Mouse (Mus musculus): ENCODE results near the gene Nfatc3. TPM values are rescaled to one million over a fixed set of nuclear protein-coding genes. Genes with fewer than 3 reads are reported as not detected.

Gene Nfatc3
- polyA plus RNA-seq, 1 experiment = 78.3 TPM

GRCm38 (mm10) chr8:106165460-106165859, 106.8 kb downstream of the Nfatc3 start:
- Histone ChIP-seq H3K4me3 (ENCODE audit: low read depth, low read length) (no peak overlapping the region), H3K4me1 (ENCODE audit: control insufficient read depth, insufficient read depth, low read length) (peaks cover 2% of the 10 kb centered on the region), H3K9ac (ENCODE audit: low read depth, poor library complexity, severe bottlenecking) (no peak overlapping the region), H3K27ac (ENCODE audit: insufficient read depth, low read length) (no peak overlapping the region), H3K9me3 (replicated peaks; ENCODE audit: control insufficient read depth, insufficient read depth, low read length, poor library complexity, severe bottlenecking) (no peaks in the 10 kb centered on the region), H3K27me3 (ENCODE audit: control insufficient read depth, insufficient read depth, low read length, poor library complexity, severe bottlenecking) (0 out of 2 replicates have a peak, but pooled peaks cover 2% of the 10 kb centered on the region), H3K36me3 (ENCODE audit: control insufficient read depth, insufficient read depth, low read length, poor library complexity, severe bottlenecking) (peaks cover 14% of the 10 kb centered on the region; the same call in 1 of the 2 replicates)
- no peak for TF ChIP-seq EP300 (IDR thresholded peaks at IDR 0.05; ENCODE audit: insufficient read depth, low read depth, low read length)
- peak; percentile 77 for TF ChIP-seq CTCF (IDR thresholded peaks at IDR 0.05; ENCODE audit: low read depth, low read length)

- peak within 1 kb of the TSS; percentile 84 for H3K9ac ChIP-seq (ENCODE audit: low read depth, poor library complexity, severe bottlenecking)
- H3K4me3 ChIP-seq (ENCODE audit: low read depth, low read length) = peak within 1 kb of the TSS; percentile 86
- 0 out of 2 replicates have a peak, but pooled peaks cover 2% of the 10 kb centered on the region for H3K27me3 ChIP-seq (ENCODE audit: control insufficient read depth, insufficient read depth, low read length, poor library complexity, severe bottlenecking)
- H3K9me3 ChIP-seq (replicated peaks; ENCODE audit: control insufficient read depth, insufficient read depth, low read length, poor library complexity, severe bottlenecking) = no peaks in the 10 kb centered on the region
- TF ChIP-seq CTCF (IDR thresholded peaks at IDR 0.05; ENCODE audit: low read depth, low read length) (no peak), POLR2A (IDR thresholded peaks at IDR 0.05; ENCODE audit: insufficient read depth, low read length) (no peak), EP300 (IDR thresholded peaks at IDR 0.05; ENCODE audit: insufficient read depth, low read depth, low read length) (no peak)
- H3K27ac ChIP-seq (ENCODE audit: insufficient read depth, low read length) = 0 out of 2 replicates have a peak within 1 kb of the TSS, but pooled peaks have one; percentile 7
- peaks cover 8% of the 10 kb centered on the region; the same call in 1 of the 2 replicates for H3K36me3 ChIP-seq (ENCODE audit: control insufficient read depth, insufficient read depth, low read length, poor library complexity, severe bottlenecking)
- peaks cover 2% of the 10 kb centered on the region for H3K4me1 ChIP-seq (ENCODE audit: control insufficient read depth, insufficient read depth, low read length)
Observed at GRCm38 (mm10) chr8:106168356-106169016, 109.8 kb downstream of the Nfatc3 start, which contains the start of gene Slc7a6. Gene Slc7a6, plus strand, starts transcription at chr8:106168857.

GRCm38 (mm10) chr8:106169017-106169933, 110.6 kb downstream of the Nfatc3 start:
- Histone ChIP-seq H3K9ac (ENCODE audit: low read depth, poor library complexity, severe bottlenecking) (peak overlapping the region; percentile 84), H3K36me3 (ENCODE audit: control insufficient read depth, insufficient read depth, low read length, poor library complexity, severe bottlenecking) (no peaks in the 10 kb centered on the region; the same call in 1 of the 2 replicates), H3K4me1 (ENCODE audit: control insufficient read depth, insufficient read depth, low read length) (peaks cover 2% of the 10 kb centered on the region), H3K9me3 (replicated peaks; ENCODE audit: control insufficient read depth, insufficient read depth, low read length, poor library complexity, severe bottlenecking) (no peaks in the 10 kb centered on the region), H3K4me3 (ENCODE audit: low read depth, low read length) (peak overlapping the region; percentile 86), H3K27me3 (ENCODE audit: control insufficient read depth, insufficient read depth, low read length, poor library complexity, severe bottlenecking) (0 out of 2 replicates have a peak, but pooled peaks cover 2% of the 10 kb centered on the region), H3K27ac (ENCODE audit: insufficient read depth, low read length) (0 out of 2 replicates have a peak overlapping the region, but pooled peaks have one; percentile 7)
- TF ChIP-seq POLR2A (IDR thresholded peaks at IDR 0.05; ENCODE audit: insufficient read depth, low read length) (no peak), EP300 (IDR thresholded peaks at IDR 0.05; ENCODE audit: insufficient read depth, low read depth, low read length) (no peak), CTCF (IDR thresholded peaks at IDR 0.05; ENCODE audit: low read depth, low read length) (no peak)

DNA sequence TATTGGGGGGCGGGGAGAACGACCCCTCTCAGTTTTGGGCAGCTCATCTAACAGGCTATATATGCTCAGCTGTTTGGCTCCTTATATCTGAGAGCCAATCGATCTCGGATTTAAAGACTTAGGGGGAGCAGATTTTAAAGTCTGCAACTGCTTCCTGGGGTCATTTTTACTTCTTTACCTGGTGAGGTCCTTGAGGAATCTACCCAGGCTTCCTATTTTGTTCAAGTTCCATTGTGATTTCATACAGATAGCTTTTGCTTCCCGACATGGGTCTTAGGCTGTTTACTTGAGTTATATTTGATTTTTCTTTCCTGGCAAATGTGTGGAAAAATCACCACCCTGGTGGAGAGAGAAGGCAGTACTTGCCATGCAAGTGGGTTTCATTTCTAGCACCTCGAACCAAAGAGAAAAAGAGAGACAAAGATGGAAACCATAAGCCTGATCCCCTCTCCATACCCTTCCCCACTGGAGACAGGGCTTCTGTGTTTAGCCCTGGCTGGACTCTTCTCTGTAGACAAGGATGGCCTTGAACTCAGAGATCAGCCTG, 111.4 kb downstream of the Nfatc3 start:
- H3K9me3 ChIP-seq (replicated peaks; ENCODE audit: control insufficient read depth, insufficient read depth, low read length, poor library complexity, severe bottlenecking) = no peaks in the 10 kb centered on the region
- H3K9ac ChIP-seq (ENCODE audit: low read depth, poor library complexity, severe bottlenecking) = peak overlapping the region; percentile 84
- no peak overlapping the region for H3K27ac ChIP-seq (ENCODE audit: insufficient read depth, low read length)
- H3K27me3 ChIP-seq (ENCODE audit: control insufficient read depth, insufficient read depth, low read length, poor library complexity, severe bottlenecking) = 0 out of 2 replicates have a peak, but pooled peaks cover 2% of the 10 kb centered on the region
- 0 out of 2 replicates have a peak overlapping the region, but pooled peaks have one; percentile 20 for H3K4me3 ChIP-seq (ENCODE audit: low read depth, low read length)
- H3K36me3 ChIP-seq (ENCODE audit: control insufficient read depth, insufficient read depth, low read length, poor library complexity, severe bottlenecking) = no peaks in the 10 kb centered on the region
- peaks cover 2% of the 10 kb centered on the region for H3K4me1 ChIP-seq (ENCODE audit: control insufficient read depth, insufficient read depth, low read length)
- TF ChIP-seq POLR2A (IDR thresholded peaks at IDR 0.05; ENCODE audit: insufficient read depth, low read length) (no peak), EP300 (IDR thresholded peaks at IDR 0.05; ENCODE audit: insufficient read depth, low read depth, low read length) (no peak), CTCF (IDR thresholded peaks at IDR 0.05; ENCODE audit: low read depth, low read length) (no peak)

DNA sequence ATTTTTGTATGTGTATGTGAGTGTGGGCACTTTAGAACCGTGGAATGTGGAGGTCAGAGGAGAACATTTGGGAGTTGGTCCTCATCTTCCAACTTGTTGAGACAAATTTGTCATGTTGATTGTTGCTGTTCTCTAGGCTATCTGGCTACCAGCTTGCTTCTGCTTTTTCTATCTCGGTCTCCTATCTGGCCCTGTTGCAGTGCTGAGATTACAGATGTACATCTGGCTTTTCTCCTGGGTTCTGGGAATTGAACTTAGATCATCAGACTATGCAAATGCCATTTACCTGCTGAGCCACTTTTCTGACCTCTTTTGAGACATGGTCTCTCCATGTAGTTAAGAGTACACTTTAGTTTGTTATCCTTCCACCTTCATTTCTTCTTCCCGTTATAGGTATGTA, 114.9 kb downstream of the Nfatc3 start:
- Histone ChIP-seq H3K27ac (ENCODE audit: insufficient read depth, low read length) (no peak overlapping the region), H3K36me3 (ENCODE audit: control insufficient read depth, insufficient read depth, low read length, poor library complexity, severe bottlenecking) (no peaks in the 10 kb centered on the region), H3K9me3 (replicated peaks; ENCODE audit: control insufficient read depth, insufficient read depth, low read length, poor library complexity, severe bottlenecking) (no peaks in the 10 kb centered on the region), H3K4me3 (ENCODE audit: low read depth, low read length) (no peak overlapping the region), H3K27me3 (ENCODE audit: control insufficient read depth, insufficient read depth, low read length, poor library complexity, severe bottlenecking) (0 out of 2 replicates have a peak, but pooled peaks cover 2% of the 10 kb centered on the region), H3K4me1 (ENCODE audit: control insufficient read depth, insufficient read depth, low read length) (peaks cover 2% of the 10 kb centered on the region), H3K9ac (ENCODE audit: low read depth, poor library complexity, severe bottlenecking) (no peak overlapping the region)
- TF ChIP-seq POLR2A (IDR thresholded peaks at IDR 0.05; ENCODE audit: insufficient read depth, low read length) (no peak), CTCF (IDR thresholded peaks at IDR 0.05; ENCODE audit: low read depth, low read length) (no peak), EP300 (IDR thresholded peaks at IDR 0.05; ENCODE audit: insufficient read depth, low read depth, low read length) (no peak)
